Mouse (Mus musculus): Measurements from ENCODE around the gene Pigv.

Pigv gene

DNA sequence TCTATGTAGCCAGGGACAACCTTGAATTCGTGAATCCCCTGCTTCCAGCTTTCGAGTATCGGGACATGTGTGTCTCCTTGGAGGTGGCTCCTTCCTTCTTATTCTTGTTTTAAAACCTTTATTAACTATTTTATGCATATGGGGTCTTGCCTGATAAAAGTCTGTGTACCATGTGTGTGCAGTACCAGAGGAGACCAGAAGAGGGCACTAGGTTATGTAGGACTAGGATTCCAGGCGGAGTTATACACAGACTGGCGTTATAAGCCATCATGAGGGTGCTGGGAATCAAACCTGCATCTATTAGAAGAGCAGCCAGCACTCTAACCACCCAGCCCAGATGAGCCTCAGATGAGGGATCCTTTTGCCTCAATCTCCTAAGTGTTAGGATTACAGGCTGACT is 60.6 kb downstream of the Pigv start:
- DNase-seq: no peak
